Mouse (Mus musculus) erythroblast, embryonic 14.5 days (primary cell): ENCODE data around the gene Son.

Experiments used
- GATA1 ChIP-seq: IDR thresholded peaks from 2 replicates; pipeline ENCODE4 v1.6.1; 2012; ENCODE audit warnings: low read length, inconsistent platforms, mixed read lengths
- TAL1 ChIP-seq: IDR thresholded peaks from 3 replicates; pipeline ENCODE4 v1.6.1; 2012; ENCODE audit warnings: low read length, inconsistent platforms, mixed read lengths

DNA sequence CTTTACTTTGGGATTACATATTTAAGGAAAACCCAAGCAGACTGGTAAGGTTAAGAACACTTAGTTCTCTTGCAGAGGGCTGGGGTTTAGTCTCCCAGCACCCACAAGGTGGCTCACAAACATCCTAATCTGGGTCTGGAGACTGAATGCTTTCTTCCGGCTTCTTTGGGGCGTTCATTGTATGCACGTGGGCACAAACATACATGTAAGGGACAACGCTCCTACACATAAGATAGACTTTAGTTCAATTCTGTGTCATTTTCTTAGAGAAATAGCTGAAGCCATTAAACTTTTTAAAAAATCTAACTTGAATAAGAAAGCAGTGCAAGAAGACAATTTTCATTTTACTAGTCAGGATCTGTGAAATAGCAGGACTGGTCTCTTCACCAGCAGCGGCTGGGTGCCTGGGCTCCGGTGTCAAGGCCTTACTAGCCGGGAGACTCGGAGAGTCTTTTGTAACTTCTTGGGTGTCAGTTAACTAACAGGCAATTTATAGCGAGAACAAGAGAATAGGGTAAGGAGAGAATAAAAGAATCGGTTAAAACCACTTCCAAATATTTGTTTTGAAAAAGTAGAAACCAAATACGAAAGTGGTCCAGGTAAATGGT, 1.2 kb upstream of the Son start:
- no peak for TF ChIP-seq TAL1
- no peak for TF ChIP-seq GATA1
